Mouse (Mus musculus): ENCODE measurements at regions not wholly inside any gene's neighbourhood (a gene's known extent, or its start where the extent isn't known, plus 50 kb on each side); places are given as distances from the start of the nearest gene placed in this dataset.
A peak's percentile ranks its signal among the peaks of the same experiment; 100 is the strongest.

DNA sequence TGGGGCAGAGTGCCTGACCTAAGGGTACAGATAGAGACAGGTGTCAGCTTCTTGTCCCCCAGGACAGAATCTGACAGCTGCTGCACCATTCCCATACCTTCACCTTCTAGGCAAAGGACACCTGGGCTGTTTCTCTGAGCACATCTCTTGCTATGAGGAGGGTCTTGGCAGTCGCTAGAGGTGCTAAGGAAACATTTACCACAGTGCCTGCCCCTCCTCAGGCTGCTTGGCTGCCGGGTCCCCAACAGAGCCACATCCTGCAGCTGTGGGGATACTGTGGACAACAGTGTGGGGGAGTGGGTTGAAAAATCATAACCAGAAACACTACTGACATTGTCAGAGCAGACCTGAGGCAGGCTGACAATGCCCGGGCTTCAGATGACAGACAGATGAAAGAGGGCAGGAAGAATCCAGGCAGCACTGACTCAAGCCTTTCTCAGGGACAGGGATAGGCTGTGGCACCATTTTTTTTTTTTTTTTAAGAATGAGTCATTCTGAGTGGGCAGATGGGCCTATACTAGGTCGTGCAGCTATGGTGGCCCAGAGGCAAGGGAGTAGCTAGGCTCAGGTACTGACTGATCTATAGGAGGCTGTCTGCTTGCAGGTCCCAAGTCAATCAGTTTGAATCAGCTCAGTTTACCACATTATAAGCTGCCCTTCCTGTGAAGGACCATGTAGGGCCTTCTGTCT, 150.7 kb upstream of the A230072I06Rik start:
- peak overlapping the region; percentile 76 for H3K27ac ChIP-seq
- H3K4me3 ChIP-seq = no peak overlapping the region
- H3K9ac ChIP-seq = 0 out of 2 replicates have a peak overlapping the region, but pooled peaks have one; percentile 14
- H3K36me3 ChIP-seq = no peaks in the 10 kb centered on the region
- peak overlapping the region; percentile 19; the same call in 1 of the 2 replicates for H3K4me2 ChIP-seq (replicated peaks)
- peaks cover 38% of the 10 kb centered on the region for H3K27me3 ChIP-seq
- H3K4me1 ChIP-seq = peaks cover 25% of the 10 kb centered on the region
- no peaks in the 10 kb centered on the region for H3K9me3 ChIP-seq (replicated peaks)
- WGBS = 27% methylated on average over 4 of the region's 4 CpGs
- ATAC-seq (ENCODE audit: low FRiP score) = peak; percentile 19

DNA sequence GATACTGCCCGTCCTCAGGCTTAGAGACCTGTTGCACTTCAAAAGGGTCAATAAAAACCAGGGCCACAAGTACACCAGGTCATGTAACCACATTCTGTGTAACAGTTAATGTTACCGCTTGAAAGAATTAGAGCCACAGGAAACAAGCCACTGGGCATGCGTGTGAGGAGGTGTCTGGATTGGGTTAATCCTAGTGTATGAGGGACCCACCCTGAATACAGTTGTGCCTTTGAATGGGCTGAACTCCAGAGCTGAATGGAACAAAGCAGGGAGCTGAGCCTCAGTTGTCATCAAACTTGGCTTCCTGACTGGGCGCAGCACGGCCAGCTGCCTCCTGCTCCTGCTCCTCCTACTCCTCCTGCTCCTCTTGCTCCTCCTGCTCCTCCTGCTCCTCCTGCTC, 148.0 kb upstream of the A230072I06Rik start:
- no peak for ATAC-seq (ENCODE audit: low FRiP score)

DNA sequence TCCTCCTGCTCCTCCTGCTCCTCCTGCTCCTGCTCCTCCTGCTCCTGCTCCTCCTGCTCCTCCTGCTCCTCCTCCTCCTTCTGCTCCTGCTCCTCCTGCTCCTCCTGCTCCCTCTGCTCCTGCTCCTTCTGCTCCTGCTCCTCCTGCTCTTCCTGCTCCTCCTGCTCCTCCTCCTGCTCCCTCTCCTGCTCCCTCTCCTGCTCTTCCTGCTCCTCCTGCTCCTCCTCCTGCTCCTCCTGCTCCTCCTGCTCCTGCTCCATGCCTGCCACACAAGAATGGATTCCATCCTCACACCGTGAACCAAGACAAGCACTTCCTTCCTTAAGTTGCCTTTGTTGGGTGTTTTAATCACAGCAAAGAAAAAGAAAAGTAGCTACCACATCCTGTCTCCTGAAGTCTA, 144.4 kb upstream of the A230072I06Rik start:
- 61% methylated on average over 1 of the region's 1 CpGs for WGBS
- no peaks in the 10 kb centered on the region for H3K36me3 ChIP-seq
- H3K9ac ChIP-seq = no peak overlapping the region
- H3K27ac ChIP-seq = no peak overlapping the region
- H3K4me3 ChIP-seq = no peak overlapping the region
- H3K4me2 ChIP-seq (replicated peaks) = no peak overlapping the region
- no peaks in the 10 kb centered on the region for H3K9me3 ChIP-seq (replicated peaks)
- H3K27me3 ChIP-seq = peaks cover 62% of the 10 kb centered on the region
- H3K4me1 ChIP-seq = peaks cover 9% of the 10 kb centered on the region
- ATAC-seq (ENCODE audit: low FRiP score) = no peak

More for the DNA sequence above, 148.0 kb upstream of the A230072I06Rik start:
- no peak overlapping the region for H3K27ac ChIP-seq
- peaks cover 29% of the 10 kb centered on the region for H3K4me1 ChIP-seq
- no peaks in the 10 kb centered on the region for H3K36me3 ChIP-seq
- H3K9ac ChIP-seq = no peak overlapping the region
- H3K9me3 ChIP-seq (replicated peaks) = no peaks in the 10 kb centered on the region
- H3K4me2 ChIP-seq (replicated peaks) = no peak overlapping the region
- no peak overlapping the region for H3K4me3 ChIP-seq
- H3K27me3 ChIP-seq = peaks cover 62% of the 10 kb centered on the region
- 56% methylated on average over 5 of the region's 5 CpGs for WGBS

DNA sequence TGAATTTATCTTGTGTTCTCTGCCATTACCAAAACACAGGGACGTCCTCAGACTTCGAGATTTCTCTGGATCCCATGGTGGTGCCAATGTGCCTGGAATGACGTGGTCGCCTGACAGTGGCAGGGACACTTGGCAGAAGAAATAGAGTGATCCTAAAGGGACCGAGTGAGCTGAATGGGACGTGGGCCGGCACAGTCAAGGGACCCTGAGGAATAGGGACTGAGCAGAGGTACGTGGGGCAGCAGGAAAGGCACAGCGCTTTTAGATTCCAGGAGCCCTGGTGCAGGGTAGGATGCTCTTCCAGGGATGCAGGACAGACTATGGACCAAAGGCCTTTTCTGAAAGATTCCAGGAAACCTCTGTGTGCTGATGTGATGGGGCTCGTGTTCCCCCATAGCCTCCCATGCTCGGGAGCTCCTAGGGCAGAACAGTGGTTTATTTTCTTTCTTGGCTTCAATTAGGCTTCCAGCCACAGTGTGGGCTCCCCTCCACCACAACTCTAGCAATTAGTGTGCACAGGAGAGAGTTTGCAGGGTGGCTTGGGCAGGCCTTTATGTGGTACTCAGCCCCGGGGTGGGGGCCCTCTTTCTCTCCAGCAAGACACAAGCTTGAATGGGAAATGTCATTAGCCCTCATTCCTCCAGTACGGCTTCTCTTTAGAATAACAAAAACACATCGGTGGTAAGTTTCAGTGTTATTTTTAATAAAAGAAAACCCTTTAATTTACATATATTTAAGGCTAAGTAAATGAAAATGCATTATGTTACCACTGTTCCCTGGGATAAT, 143.0 kb upstream of the A230072I06Rik start:
- Histone ChIP-seq H3K9ac (no peak overlapping the region), H3K36me3 (no peaks in the 10 kb centered on the region), H3K4me3 (no peak overlapping the region), H3K27me3 (peaks cover 58% of the 10 kb centered on the region), H3K4me1 (peaks cover 15% of the 10 kb centered on the region), H3K27ac (no peak overlapping the region), H3K9me3 (replicated peaks) (no peaks in the 10 kb centered on the region), H3K4me2 (replicated peaks) (no peak overlapping the region)
- ATAC-seq (ENCODE audit: low FRiP score) = peak; percentile 58
- 60% methylated on average over 14 of the region's 14 CpGs for WGBS

DNA sequence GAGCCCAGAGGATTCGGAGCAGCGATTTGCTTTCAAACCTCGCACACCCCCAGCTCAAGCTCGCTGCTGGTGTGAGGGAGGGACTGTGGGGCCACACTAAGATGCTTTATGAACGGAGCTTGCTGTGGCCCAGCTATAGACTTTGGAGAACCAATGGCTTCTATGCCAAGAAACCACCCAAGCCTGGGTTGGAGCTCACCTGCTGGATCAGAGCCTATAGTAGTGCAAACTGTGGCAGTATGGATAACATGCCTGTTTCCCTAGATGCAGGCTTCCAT, 142.5 kb upstream of the A230072I06Rik start:
- 37% methylated on average over 5 of the region's 5 CpGs for WGBS
- no peak overlapping the region for H3K4me2 ChIP-seq (replicated peaks)
- no peaks in the 10 kb centered on the region for H3K9me3 ChIP-seq (replicated peaks)
- peaks cover 58% of the 10 kb centered on the region for H3K27me3 ChIP-seq
- no peak overlapping the region for H3K9ac ChIP-seq
- peak; percentile 32; the same call in 1 of the 2 replicates for ATAC-seq (ENCODE audit: low FRiP score)
- H3K36me3 ChIP-seq = no peaks in the 10 kb centered on the region
- no peak overlapping the region for H3K27ac ChIP-seq
- peaks cover 15% of the 10 kb centered on the region for H3K4me1 ChIP-seq
- H3K4me3 ChIP-seq = no peak overlapping the region

DNA sequence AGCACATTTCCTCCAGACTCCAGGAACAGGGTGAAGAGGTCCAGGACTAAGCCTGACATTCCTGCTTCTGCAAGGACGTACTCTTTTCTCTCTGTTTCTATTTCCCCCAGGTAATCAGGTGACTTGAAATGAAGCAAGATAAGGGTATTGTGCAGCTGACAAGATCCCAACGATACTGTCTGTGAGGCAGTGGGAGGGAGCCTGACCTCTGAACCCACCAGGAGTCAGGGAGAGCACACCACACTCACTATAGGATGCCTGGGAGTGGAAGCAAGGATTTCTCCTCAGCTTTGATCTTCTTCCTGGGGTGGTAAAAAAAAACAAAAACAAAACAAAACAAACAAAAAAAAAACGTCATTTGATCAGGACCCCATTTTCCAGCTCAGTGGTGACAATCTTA, 141.1 kb upstream of the A230072I06Rik start:
- Histone ChIP-seq H3K4me2 (replicated peaks) (no peak overlapping the region), H3K9ac (no peak overlapping the region), H3K4me3 (no peak overlapping the region), H3K36me3 (no peaks in the 10 kb centered on the region), H3K4me1 (peaks cover 15% of the 10 kb centered on the region), H3K27ac (no peak overlapping the region), H3K27me3 (peaks cover 45% of the 10 kb centered on the region), H3K9me3 (replicated peaks) (no peaks in the 10 kb centered on the region)
- 19% methylated on average over 3 of the region's 3 CpGs for WGBS
- no peak for ATAC-seq (ENCODE audit: low FRiP score)

DNA sequence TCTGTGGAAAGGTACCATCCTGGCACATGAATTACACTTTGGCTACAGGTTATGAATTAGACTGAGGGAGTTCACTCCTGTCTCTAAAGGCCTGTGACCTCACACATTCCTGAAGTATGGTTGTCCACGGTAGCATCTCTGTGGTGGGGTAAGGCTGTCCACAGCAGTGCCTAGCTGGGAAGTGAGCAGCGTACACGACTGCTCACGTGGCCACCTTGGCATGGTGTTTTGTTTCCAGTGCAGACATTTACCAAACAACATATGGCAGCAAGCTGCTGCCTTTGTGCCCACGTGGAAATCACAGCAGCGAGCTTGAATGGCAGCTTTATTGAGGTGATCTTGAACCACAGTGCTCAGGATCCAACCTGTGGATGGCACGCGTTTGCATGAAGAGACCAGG, 140.7 kb upstream of the A230072I06Rik start:
- Histone ChIP-seq H3K4me2 (replicated peaks) (no peak overlapping the region), H3K4me1 (peaks cover 15% of the 10 kb centered on the region), H3K36me3 (no peaks in the 10 kb centered on the region), H3K27me3 (peaks cover 41% of the 10 kb centered on the region), H3K4me3 (no peak overlapping the region), H3K9me3 (replicated peaks) (no peaks in the 10 kb centered on the region), H3K9ac (no peak overlapping the region), H3K27ac (no peak overlapping the region)
- 52% methylated on average over 8 of the region's 8 CpGs for WGBS
- ATAC-seq (ENCODE audit: low FRiP score) = no peak

DNA sequence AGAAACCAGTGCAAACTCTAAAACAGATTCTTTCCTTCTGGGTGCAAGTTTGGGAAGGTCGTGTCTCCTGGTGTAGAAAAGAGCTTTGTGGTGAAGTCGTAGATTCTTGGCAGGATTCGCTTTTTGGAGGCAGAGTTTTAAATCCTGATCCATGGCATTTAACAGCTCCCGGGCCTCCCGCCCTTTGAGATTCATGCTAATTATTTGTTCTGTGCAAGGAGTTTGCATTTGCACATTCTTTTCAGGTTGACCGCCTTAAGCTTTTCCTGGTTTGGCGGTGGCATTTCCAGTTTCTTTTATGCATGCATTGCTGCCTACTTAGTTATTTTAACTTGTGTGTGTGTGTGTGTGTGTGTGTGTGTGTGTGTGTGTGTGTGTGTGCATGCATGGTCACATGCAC, 126.9 kb upstream of the A230072I06Rik start:
- peaks cover 15% of the 10 kb centered on the region for H3K27me3 ChIP-seq
- no peak for ATAC-seq (ENCODE audit: low FRiP score)
- H3K36me3 ChIP-seq = no peaks in the 10 kb centered on the region
- H3K9me3 ChIP-seq (replicated peaks) = no peaks in the 10 kb centered on the region
- H3K27ac ChIP-seq = no peak overlapping the region
- H3K9ac ChIP-seq = no peak overlapping the region
- WGBS = 48% methylated on average over 7 of the region's 7 CpGs
- H3K4me3 ChIP-seq = no peak overlapping the region
- H3K4me2 ChIP-seq (replicated peaks) = no peak overlapping the region
- 0 out of 2 replicates have a peak, but pooled peaks cover 4% of the 10 kb centered on the region for H3K4me1 ChIP-seq

DNA sequence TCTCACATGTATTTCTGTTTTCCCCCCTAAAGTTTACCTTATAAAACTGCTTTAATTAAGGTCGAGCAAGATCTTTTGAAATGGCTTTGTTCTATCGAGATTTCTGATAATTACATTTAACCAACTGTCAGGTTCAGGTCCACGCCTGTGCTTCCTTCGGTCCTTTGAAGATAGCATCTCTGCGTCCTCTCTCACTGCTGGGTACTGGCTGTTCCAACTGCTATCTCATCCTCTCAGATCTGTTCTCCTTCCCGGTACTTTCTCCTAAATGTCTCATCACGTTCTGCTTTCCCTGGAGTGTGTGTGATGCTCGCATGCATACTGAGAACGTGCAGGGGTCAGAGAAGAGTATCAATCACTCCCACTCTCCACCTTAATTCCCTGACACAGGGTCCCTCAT, 125.8 kb upstream of the A230072I06Rik start:
- Histone ChIP-seq H3K27ac (no peak overlapping the region), H3K4me1 (0 out of 2 replicates have a peak, but pooled peaks cover 4% of the 10 kb centered on the region), H3K9ac (no peak overlapping the region), H3K27me3 (peaks cover 15% of the 10 kb centered on the region), H3K9me3 (replicated peaks) (no peaks in the 10 kb centered on the region), H3K4me3 (no peak overlapping the region), H3K36me3 (no peaks in the 10 kb centered on the region), H3K4me2 (replicated peaks) (no peak overlapping the region)
- ATAC-seq (ENCODE audit: low FRiP score) = no peak
- WGBS = 77% methylated on average over 9 of the region's 9 CpGs

DNA sequence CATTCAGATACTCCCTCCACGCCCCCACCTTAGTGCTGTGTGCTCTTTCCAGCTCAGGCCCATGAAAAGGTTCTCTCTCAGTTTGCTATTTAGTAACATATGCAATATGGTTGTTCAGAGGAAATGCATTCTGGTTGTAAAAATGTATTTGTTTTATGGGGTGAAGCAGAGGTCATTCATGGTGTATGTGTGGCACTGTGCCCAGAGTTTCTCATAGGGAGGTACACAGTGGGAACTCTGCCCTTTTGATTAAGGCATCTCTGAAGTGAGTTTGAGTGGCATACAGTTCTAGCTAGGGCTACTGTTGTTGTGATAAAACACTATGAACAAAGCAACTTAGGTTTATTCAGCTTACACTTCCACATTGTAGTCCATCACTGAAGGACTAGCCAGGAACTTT, 121.7 kb upstream of the A230072I06Rik start:
- Histone ChIP-seq H3K27me3 (peaks cover 11% of the 10 kb centered on the region), H3K27ac (no peak overlapping the region), H3K9me3 (replicated peaks) (no peaks in the 10 kb centered on the region), H3K4me1 (0 out of 2 replicates have a peak, but pooled peaks cover 3% of the 10 kb centered on the region), H3K36me3 (no peaks in the 10 kb centered on the region), H3K4me2 (replicated peaks) (no peak overlapping the region), H3K4me3 (no peak overlapping the region), H3K9ac (no peak overlapping the region)
- no peak for ATAC-seq (ENCODE audit: low FRiP score)
- WGBS = 89% methylated on average over 1 of the region's 1 CpGs

DNA sequence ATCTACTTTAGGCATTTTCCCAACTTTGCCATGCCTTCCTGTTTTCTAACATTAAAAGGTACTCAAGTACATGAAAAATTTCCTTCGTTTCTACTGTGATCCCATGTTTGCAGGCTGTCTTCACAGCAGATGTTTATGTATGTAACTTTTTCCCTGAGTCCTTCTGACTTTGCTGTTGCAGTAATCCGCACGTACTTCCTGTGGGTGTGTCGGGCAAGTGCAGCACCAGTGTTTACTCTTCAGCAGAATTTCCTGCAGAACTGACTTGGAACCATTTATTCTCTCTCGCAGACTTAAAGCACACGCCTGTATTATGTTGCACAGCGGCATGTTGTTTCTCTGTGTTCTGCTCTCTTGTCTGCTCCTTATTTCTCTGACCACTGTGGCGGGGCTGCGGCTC, 120.4 kb upstream of the A230072I06Rik start:
- Histone ChIP-seq H3K4me2 (replicated peaks) (no peak overlapping the region), H3K36me3 (no peaks in the 10 kb centered on the region), H3K4me1 (peaks cover 8% of the 10 kb centered on the region; the same call in 1 of the 2 replicates), H3K9ac (no peak overlapping the region), H3K9me3 (replicated peaks) (no peaks in the 10 kb centered on the region), H3K27ac (no peak overlapping the region), H3K4me3 (no peak overlapping the region), H3K27me3 (peaks cover 22% of the 10 kb centered on the region)
- 92% methylated on average over 9 of the region's 9 CpGs for WGBS
- no peak for ATAC-seq (ENCODE audit: low FRiP score)

DNA sequence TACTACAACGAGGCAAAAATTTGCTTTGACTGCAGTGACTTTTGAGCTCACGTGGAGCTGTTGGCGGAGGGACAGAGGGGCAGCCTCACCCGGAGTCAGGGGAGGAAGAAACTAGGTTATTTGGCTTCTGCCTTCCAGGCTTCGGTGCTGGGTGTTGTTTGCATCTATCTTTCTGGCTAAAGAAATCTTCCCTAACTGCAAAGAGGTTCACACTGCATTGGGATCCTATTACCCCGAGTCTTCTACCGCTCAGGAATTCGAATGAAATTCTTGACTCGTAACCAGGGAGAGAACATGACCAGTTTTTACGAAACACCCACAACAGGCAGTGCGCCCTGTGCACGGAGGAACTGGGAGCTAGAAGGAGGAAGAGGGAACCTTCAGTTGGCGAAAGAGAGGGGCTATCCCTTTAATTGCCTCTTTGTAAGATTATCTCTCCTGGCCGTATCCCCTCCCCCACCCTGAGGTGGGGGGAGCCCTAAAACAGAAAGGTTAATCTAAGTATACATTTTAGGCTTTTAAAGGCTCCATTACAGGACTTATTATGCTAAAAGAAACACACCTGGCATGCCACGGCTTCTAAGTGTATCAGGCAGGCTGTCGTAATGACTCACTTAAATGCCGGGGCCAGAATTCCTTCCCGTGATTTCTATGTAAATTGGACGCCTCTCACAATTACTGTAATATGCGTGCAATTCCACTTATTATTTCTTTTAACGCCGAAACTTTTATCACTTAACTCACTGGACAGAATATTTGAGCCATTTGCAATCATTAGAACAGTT, 115.5 kb upstream of the A230072I06Rik start:
- peak overlapping the region; percentile 42 for H3K4me2 ChIP-seq (replicated peaks)
- WGBS = 20% methylated on average over 22 of the region's 22 CpGs
- H3K4me1 ChIP-seq = peaks cover 32% of the 10 kb centered on the region
- H3K27me3 ChIP-seq = peaks cover 47% of the 10 kb centered on the region
- no peak for ATAC-seq (ENCODE audit: low FRiP score)
- H3K36me3 ChIP-seq = no peaks in the 10 kb centered on the region
- H3K9me3 ChIP-seq (replicated peaks) = no peaks in the 10 kb centered on the region
- H3K27ac ChIP-seq = no peak overlapping the region
- H3K9ac ChIP-seq = no peak overlapping the region
- no peak overlapping the region for H3K4me3 ChIP-seq
